Mouse (Mus musculus) embryonic fibroblast, embryonic 13.5 days (primary cell): Measurements from ENCODE around the gene E130308A19Rik.

ENCODE experiments used
- CTCF ChIP-seq: IDR thresholded peaks from 2 replicates; pipeline ENCODE4 v1.5.1; 2011; ENCODE audit warnings: mild to moderate bottlenecking, control low read depth, low read length, moderate library complexity, borderline replicate concordance; ENCODE audit not compliant: insufficient read depth
- POLR2A ChIP-seq: IDR thresholded peaks from 2 replicates; pipeline ENCODE4 v1.6.1; 2011; ENCODE audit warnings: low read depth, mild to moderate bottlenecking, control low read depth, low read length, moderate library complexity

- TF ChIP-seq CTCF = no peak
- TF ChIP-seq POLR2A = no peak
Observed at GRCm38 (mm10) chr4:59690145-59690544, 64.1 kb downstream of the E130308A19Rik start.
